Mouse (Mus musculus) cerebellum, postnatal 25 days (tissue): ENCODE data around the gene Tubb1.

Experiments used
- DNase-seq, 2 experiments: peaks; one replicate each; pipeline ENCODE4 v3.0.0; 2021; ENCODE audit warnings: mixed read lengths in 2 of 2

Tubb1 gene

GRCm38 (mm10) chr2:174450353-174450752 is at the start of gene Tubb1:
Gene Tubb1 (plus strand): TSS chr2:174450695.
- no peak for DNase-seq

GRCm38 (mm10) chr2:174410222-174410621 is 40.3 kb upstream of the Tubb1 start:
- DNase-seq: no peak

GRCm38 (mm10) chr2:174413127-174413526 is 37.4 kb upstream of the Tubb1 start:
- no peak for DNase-seq

GRCm38 (mm10) chr2:174415001-174415730 is 35.3 kb upstream of the Tubb1 start:
- DNase-seq: no peak

GRCm38 (mm10) chr2:174415731-174416310 is 34.7 kb upstream of the Tubb1 start, which contains the start of gene Nelfcd:
Gene Nelfcd (plus strand): TSS chr2:174415804.
- DNase-seq: peak; percentile 92 to 96

GRCm38 (mm10) chr2:174421107-174421506 is 29.4 kb upstream of the Tubb1 start:
- DNase-seq: no peak

- no peak for DNase-seq
These were observed 26.0 kb upstream of the Tubb1 start for GRCm38 (mm10) chr2:174424301-174425085.

- DNase-seq: no peak
These were observed 23.6 kb upstream of the Tubb1 start for GRCm38 (mm10) chr2:174426856-174427255.

- DNase-seq: no peak
These were observed 22.2 kb upstream of the Tubb1 start for GRCm38 (mm10) chr2:174428076-174428835.

- DNase-seq: no peak
These were observed 21.4 kb upstream of the Tubb1 start for GRCm38 (mm10) chr2:174428996-174429591.

- no peak for DNase-seq
These were observed 15.6 kb upstream of the Tubb1 start for GRCm38 (mm10) chr2:174434943-174435342.

GRCm38 (mm10) chr2:174436076-174436701 is 14.3 kb upstream of the Tubb1 start:
- DNase-seq: no peak

GRCm38 (mm10) chr2:174436916-174437696 is 13.4 kb upstream of the Tubb1 start:
- DNase-seq: no peak

GRCm38 (mm10) chr2:174437697-174437982 is 12.9 kb upstream of the Tubb1 start:
- DNase-seq: no peak

GRCm38 (mm10) chr2:174438181-174438580 is 12.3 kb upstream of the Tubb1 start:
- no peak for DNase-seq

GRCm38 (mm10) chr2:174438737-174439449 is 11.6 kb upstream of the Tubb1 start, which contains the start of gene Ctsz:
Gene Ctsz (minus strand): TSS chr2:174439039.
- DNase-seq: peak; percentile 52 to 73

- no peak for DNase-seq
These were observed 11.1 kb upstream of the Tubb1 start for GRCm38 (mm10) chr2:174439450-174439838.

- no peak for DNase-seq
These were observed 10.5 kb upstream of the Tubb1 start for GRCm38 (mm10) chr2:174439961-174440360.

GRCm38 (mm10) chr2:174441898-174442297 is 8.6 kb upstream of the Tubb1 start:
- no peak for DNase-seq

GRCm38 (mm10) chr2:174442460-174442859 is 8.0 kb upstream of the Tubb1 start:
- DNase-seq: no peak

GRCm38 (mm10) chr2:174443046-174443445 is 7.4 kb upstream of the Tubb1 start:
- DNase-seq: no peak
